Comparison of ENCODE assay signal across 8 mouse cellular contexts in the genomic region with DNA sequence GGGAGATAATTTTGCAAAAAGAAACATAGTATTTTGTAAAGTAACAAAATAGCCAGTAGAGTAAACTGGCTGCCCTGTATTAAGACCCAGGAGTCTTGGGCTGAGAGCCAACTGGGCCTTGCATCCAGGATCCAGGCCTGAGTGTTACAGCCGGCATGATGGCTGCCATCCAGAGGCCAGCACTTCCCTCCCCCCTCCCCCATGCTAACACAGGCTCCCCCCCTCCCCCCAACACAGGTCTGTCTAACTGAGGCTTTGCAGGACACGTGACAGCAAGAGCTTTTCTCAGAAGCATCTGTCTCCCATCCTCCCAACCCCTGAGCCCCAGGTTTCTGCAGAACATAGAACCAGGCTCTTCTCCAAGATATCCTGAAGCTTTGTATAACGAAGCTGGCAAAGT. TPM values are rescaled to one million over a fixed set of nuclear protein-coding genes. Genes with fewer than 3 reads are reported as not detected.
DNase-seq lines count a peak whose midpoint lies in the region; ATAC-seq and TF ChIP-seq lines count a peak whose summit lies in the region.

No protein-coding gene starts in this region.

- peak overlapping the region; percentile 94 for H3K27ac ChIP-seq in left cerebral cortex, adult 2 months
- no peak overlapping the region for H3K27ac ChIP-seq in brown adipose tissue, adult 24 weeks (replicated peaks; ENCODE audit: low read depth, low read length)
- no peak overlapping the region; the same call in 1 of the 2 replicates for H3K27ac ChIP-seq in forebrain, embryonic 16.5 days (ENCODE audit: low read length)
- peak overlapping the region; percentile 82 for H3K27ac ChIP-seq in hindbrain, embryonic 14.5 days
- peak overlapping the region; percentile 86 for H3K27ac ChIP-seq in limb, embryonic 15.5 days
- H3K27ac ChIP-seq in neural tube, embryonic 14.5 days (ENCODE audit: low read depth, low read length): no peak overlapping the region

- H3K4me3 ChIP-seq in left cerebral cortex, adult 2 months: peak overlapping the region; percentile 76
- peak overlapping the region; percentile 80 for H3K4me3 ChIP-seq in brown adipose tissue, adult 24 weeks (ENCODE audit: insufficient read depth, low read depth, low read length)
- peak overlapping the region; percentile 66 for H3K4me3 ChIP-seq in forebrain, embryonic 16.5 days (replicated peaks; ENCODE audit: low read length)
- peak overlapping the region; percentile 91 for H3K4me3 ChIP-seq in hindbrain, embryonic 14.5 days (replicated peaks; ENCODE audit: low read length)
- H3K4me3 ChIP-seq in limb, embryonic 15.5 days: peak overlapping the region; percentile 68
- peak overlapping the region; percentile 76 for H3K4me3 ChIP-seq in neural tube, embryonic 14.5 days (ENCODE audit: low read depth, low read length)

- no peaks in the 10 kb centered on the region for H3K9me3 ChIP-seq in forebrain, embryonic 16.5 days (ENCODE audit: control insufficient read depth, low read length)
- H3K9me3 ChIP-seq in hindbrain, embryonic 14.5 days (ENCODE audit: control insufficient read depth, low read length): no peaks in the 10 kb centered on the region
- no peaks in the 10 kb centered on the region for H3K9me3 ChIP-seq in limb, embryonic 15.5 days
- no peaks in the 10 kb centered on the region for H3K9me3 ChIP-seq in neural tube, embryonic 14.5 days (ENCODE audit: control insufficient read depth, low read length)

- H3K4me1 ChIP-seq in brown adipose tissue, adult 24 weeks (ENCODE audit: control insufficient read depth, insufficient read depth, insufficient read length, low read length): peaks cover 2% of the 10 kb centered on the region; the same call in 1 of the 2 replicates
- H3K4me1 ChIP-seq in forebrain, embryonic 16.5 days (replicated peaks; ENCODE audit: control insufficient read depth, insufficient read depth, low read length): peaks cover 18% of the 10 kb centered on the region
- H3K4me1 ChIP-seq in hindbrain, embryonic 14.5 days (replicated peaks; ENCODE audit: control insufficient read depth, insufficient read depth, low read length): peaks cover 27% of the 10 kb centered on the region
- H3K4me1 ChIP-seq in limb, embryonic 15.5 days: peaks cover 24% of the 10 kb centered on the region
- peaks cover 11% of the 10 kb centered on the region for H3K4me1 ChIP-seq in neural tube, embryonic 14.5 days (ENCODE audit: control insufficient read depth, insufficient read depth, low read length)

- no peak for TF ChIP-seq CTCF in left cerebral cortex, adult 2 months (IDR thresholded peaks at IDR 0.05)

- intact Hi-C loops in left cerebral cortex, adult 2 months (cut with DNase I): loop anchor here (2.0 kb wide), 1 partner anchor 44 kb away; a partner anchor contains a TSS

- no peak for ATAC-seq in forebrain, embryonic 16.5 days
- ATAC-seq in hindbrain, embryonic 14.5 days (ENCODE audit: low FRiP score): peak; percentile 22; the same call in 1 of the 2 replicates
- ATAC-seq in limb, embryonic 15.5 days (ENCODE audit: insufficient number of reproducible peaks, low FRiP score, low TSS enrichment, low read depth): no peak
- ATAC-seq in neural tube, embryonic 14.5 days (ENCODE audit: low read depth): peak; percentile 9; the same call in 1 of the 2 replicates

- no peak for DNase-seq in left cerebral cortex, adult 2 months (ENCODE audit: extremely low spot score in 1 of 2, low spot score in 2 of 2)
- DNase-seq in left cerebral cortex, adult 9 months (ENCODE audit: low spot score in 2 of 2): no peak
- peak; percentile 46 for DNase-seq in hindbrain, embryonic 14.5 days (ENCODE audit: low spot score)
- no peak for DNase-seq in thymus, postnatal 10 days (ENCODE audit: low spot score in 2 of 2)

- no peaks in the 10 kb centered on the region; the same call in 1 of the 2 replicates for H3K27me3 ChIP-seq in forebrain, embryonic 16.5 days (replicated peaks; ENCODE audit: control insufficient read depth, insufficient read depth, low read length)
- H3K27me3 ChIP-seq in hindbrain, embryonic 14.5 days (ENCODE audit: control insufficient read depth, insufficient read depth, low read length): no peaks in the 10 kb centered on the region
- H3K27me3 ChIP-seq in limb, embryonic 15.5 days: no peaks in the 10 kb centered on the region
- H3K27me3 ChIP-seq in neural tube, embryonic 14.5 days (ENCODE audit: control insufficient read depth, insufficient read depth, low read length): no peaks in the 10 kb centered on the region

- 0 out of 2 replicates have a peak, but pooled peaks cover 3% of the 10 kb centered on the region for H3K36me3 ChIP-seq in forebrain, embryonic 16.5 days (ENCODE audit: control insufficient read depth, insufficient read depth)
- H3K36me3 ChIP-seq in hindbrain, embryonic 14.5 days (replicated peaks; ENCODE audit: control insufficient read depth, insufficient read depth): peaks cover 20% of the 10 kb centered on the region
- H3K36me3 ChIP-seq in limb, embryonic 15.5 days: peaks cover 19% of the 10 kb centered on the region
- H3K36me3 ChIP-seq in neural tube, embryonic 14.5 days (ENCODE audit: control insufficient read depth, insufficient read depth, low read length): no peaks in the 10 kb centered on the region

- peak overlapping the region; percentile 80 for H3K4me2 ChIP-seq in forebrain, embryonic 16.5 days (ENCODE audit: low read length)
- H3K4me2 ChIP-seq in hindbrain, embryonic 14.5 days (replicated peaks): peak overlapping the region; percentile 83
- peak overlapping the region; percentile 59 for H3K4me2 ChIP-seq in limb, embryonic 15.5 days
- peak overlapping the region; percentile 78 for H3K4me2 ChIP-seq in neural tube, embryonic 14.5 days (ENCODE audit: low read depth, low read length)

- 8% methylated on average over 3 of the region's 3 CpGs for WGBS in forebrain, embryonic 16.5 days
- 17% methylated on average over 3 of the region's 3 CpGs for WGBS in hindbrain, embryonic 14.5 days
- WGBS in limb, embryonic 15.5 days: 15% methylated on average over 3 of the region's 3 CpGs
- 19% methylated on average over 3 of the region's 3 CpGs for WGBS in neural tube, embryonic 14.5 days

- H3K9ac ChIP-seq in forebrain, embryonic 16.5 days (replicated peaks; ENCODE audit: low read depth, low read length): peak overlapping the region; percentile 75; the same call in 1 of the 2 replicates
- H3K9ac ChIP-seq in hindbrain, embryonic 14.5 days: peak overlapping the region; percentile 84
- H3K9ac ChIP-seq in limb, embryonic 15.5 days: no peak overlapping the region
- H3K9ac ChIP-seq in neural tube, embryonic 14.5 days (replicated peaks; ENCODE audit: low read depth, low read length): peak overlapping the region; percentile 26; the same call in 1 of the 2 replicates

RNA-seq across cellular contexts. Expression of a gene that starts 1.0 kb away (rescaled TPM):
- 100 to 1,000 TPM; 222 to 229 TPM for total RNA-seq in left cerebral cortex, adult 2 months (2021)
- 1,109 and 1,394 TPM in 2 replicates for polyA plus RNA-seq in brown adipose tissue, adult 24 weeks (2012; ENCODE audit: insufficient read depth, insufficient read length, missing spikeins)
- polyA plus RNA-seq in forebrain, embryonic 16.5 days (2015; fragmentation: Nextera tagmentation; extraction: Ambion mirVana): 294 and 316 TPM in 2 replicates
- 441 and 514 TPM in 2 replicates for polyA plus RNA-seq in hindbrain, embryonic 14.5 days (2014; fragmentation: Nextera tagmentation; extraction: Ambion mirVana)
- polyA plus RNA-seq in limb, embryonic 15.5 days (2015; fragmentation: Nextera tagmentation; extraction: Ambion mirVana): 251 and 280 TPM in 2 replicates
- polyA plus RNA-seq in neural tube, embryonic 14.5 days (2014; fragmentation: Nextera tagmentation; extraction: Ambion mirVana): 422 and 513 TPM in 2 replicates

RNA-seq across cellular contexts. Expression of a gene that starts 1.1 kb away (rescaled TPM):
- total RNA-seq in left cerebral cortex, adult 2 months (2021): 10 to 100 TPM; 26.4 to 27.7 TPM
- polyA plus RNA-seq in brown adipose tissue, adult 24 weeks (2012; ENCODE audit: insufficient read depth, insufficient read length, missing spikeins): 7.0 and 15.9 TPM in 2 replicates
- 39.4 and 43.8 TPM in 2 replicates for polyA plus RNA-seq in forebrain, embryonic 16.5 days (2015; fragmentation: Nextera tagmentation; extraction: Ambion mirVana)
- 29.5 and 30.9 TPM in 2 replicates for polyA plus RNA-seq in hindbrain, embryonic 14.5 days (2014; fragmentation: Nextera tagmentation; extraction: Ambion mirVana)
- 33.8 and 35.2 TPM in 2 replicates for polyA plus RNA-seq in limb, embryonic 15.5 days (2015; fragmentation: Nextera tagmentation; extraction: Ambion mirVana)
- 29.9 and 33.1 TPM in 2 replicates for polyA plus RNA-seq in neural tube, embryonic 14.5 days (2014; fragmentation: Nextera tagmentation; extraction: Ambion mirVana)

RNA-seq across cellular contexts. Expression of a gene that starts 43.6 kb away (rescaled TPM):
- 10 to 100 TPM; 14.3 to 16.2 TPM for total RNA-seq in left cerebral cortex, adult 2 months (2021)
- polyA plus RNA-seq in brown adipose tissue, adult 24 weeks (2012; ENCODE audit: insufficient read depth, insufficient read length, missing spikeins): 5.8 and 7.0 TPM in 2 replicates
- 32.2 and 36.0 TPM in 2 replicates for polyA plus RNA-seq in forebrain, embryonic 16.5 days (2015; fragmentation: Nextera tagmentation; extraction: Ambion mirVana)
- polyA plus RNA-seq in hindbrain, embryonic 14.5 days (2014; fragmentation: Nextera tagmentation; extraction: Ambion mirVana): 47.3 and 47.5 TPM in 2 replicates
- 30.8 and 32.2 TPM in 2 replicates for polyA plus RNA-seq in limb, embryonic 15.5 days (2015; fragmentation: Nextera tagmentation; extraction: Ambion mirVana)
- polyA plus RNA-seq in neural tube, embryonic 14.5 days (2014; fragmentation: Nextera tagmentation; extraction: Ambion mirVana): 60.2 and 64.9 TPM in 2 replicates

Comparison
In these comparisons a context has a peak if more than half of its experiments do, and no peak if none do; other contexts are left out.
1. H3K27ac ChIP-seq: peak in left cerebral cortex, adult 2 months (single experiment), hindbrain, embryonic 14.5 days (single experiment) and limb, embryonic 15.5 days (single experiment); none in brown adipose tissue, adult 24 weeks (single experiment), forebrain, embryonic 16.5 days (single experiment) and neural tube, embryonic 14.5 days (single experiment).
2. ATAC-seq: peak in hindbrain, embryonic 14.5 days (single experiment) and neural tube, embryonic 14.5 days (single experiment); none in forebrain, embryonic 16.5 days (single experiment) and limb, embryonic 15.5 days (single experiment).
3. Peak in every context shown above with its lines, with median percentiles within 50 percentile points of each other: H3K4me3 ChIP-seq and H3K4me2 ChIP-seq.